Mouse (Mus musculus) thymus, postnatal 0 days (tissue): Measurements from ENCODE around the gene Kpna3. TPM values are rescaled to one million over a fixed set of nuclear protein-coding genes. Genes with fewer than 3 reads are reported as not detected.
A peak's percentile ranks its signal among the peaks of the same experiment; 100 is the strongest.

ENCODE experiments used
- DNase-seq: peaks from one replicate; pipeline ENCODE4 v3.0.0-alpha.2; 2015; ENCODE audit warnings: low spot score
- polyA plus RNA-seq: library from polyadenylated mRNA; unstranded; fragments of >200 nt; fragmentation: Nextera tagmentation; extraction: Ambion mirVana; gene quantifications from 2 replicates; pipeline ENCODE4 v1.2.1, GENCODE M21; 2015

Gene Kpna3
- polyA plus RNA-seq, 1 experiment from 2014 or later, result 43.7 TPM

DNA sequence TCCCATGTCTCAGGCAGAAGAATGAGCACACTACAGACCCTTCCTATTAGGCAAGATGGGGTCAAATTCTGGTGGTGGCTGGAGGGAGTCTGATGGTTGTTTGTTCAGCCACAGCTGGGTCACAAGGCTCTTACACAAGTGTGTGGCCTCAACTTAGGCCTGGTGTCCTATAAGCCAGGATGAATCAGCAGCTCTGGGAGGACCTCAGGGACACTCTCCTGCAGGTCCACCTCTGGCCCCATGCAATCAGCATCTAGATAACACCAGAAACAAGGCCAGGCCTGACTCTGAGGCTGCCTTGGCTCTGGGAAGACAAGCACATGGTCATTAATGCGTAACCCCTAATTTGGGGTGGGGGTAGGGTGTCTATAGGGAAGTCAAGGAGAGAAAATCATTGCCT, 118.9 kb downstream of the Kpna3 start:
- DNase-seq, result no peak

DNA sequence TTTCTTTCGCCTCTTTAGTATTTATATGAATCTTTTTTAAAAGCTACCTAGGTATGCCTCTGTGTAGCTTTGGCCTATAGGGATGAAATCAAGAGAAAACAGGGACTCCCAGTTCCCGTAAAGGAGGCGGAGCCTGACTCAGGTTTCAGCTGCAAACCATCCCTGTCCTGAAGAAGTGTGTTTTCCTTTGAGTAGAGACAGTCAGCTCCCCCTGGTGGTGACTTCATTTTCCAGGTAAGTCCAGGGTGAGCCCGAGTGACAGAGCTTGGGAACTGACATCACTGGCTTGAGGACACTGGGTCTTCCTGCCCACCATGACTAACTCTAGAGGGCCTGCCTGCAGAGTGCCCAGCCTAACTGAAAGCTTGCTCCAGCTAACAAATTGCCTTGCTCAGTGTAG, 122.8 kb downstream of the Kpna3 start:
- DNase-seq, result peak; percentile 67

Other genes starting within 250 kb of the Kpna3 start
- gene Sgcg, start 181.4 kb downstream of the Kpna3 start, polyA plus RNA-seq, result 0.48 and 0.62 TPM in 2 replicates
- 2.7 and 3.7 TPM in 2 replicates for gene Arl11, start 130.1 kb downstream of the Kpna3 start, polyA plus RNA-seq
- gene Ebpl, start 79.4 kb downstream of the Kpna3 start, polyA plus RNA-seq, result 6.7 TPM in 2 replicates
- 33.9 and 35.5 TPM in 2 replicates for gene Spryd7, start 117.0 kb upstream of the Kpna3 start, polyA plus RNA-seq
- 18.2 and 19.2 TPM in 2 replicates for gene Trim13, start 158.4 kb upstream of the Kpna3 start, polyA plus RNA-seq
- gene Kcnrg, start 167.6 kb upstream of the Kpna3 start, polyA plus RNA-seq, result 0.91 and 1.3 TPM in 2 replicates